ENCODE assay signal across 8 mouse cellular contexts in genomic region chr8:84799136-84799931, GRCm38 (mm10). TPM values are rescaled to one million over a fixed set of nuclear protein-coding genes. Genes with fewer than 3 reads are reported as not detected.
DNase-seq lines count a peak whose midpoint lies in the region; ATAC-seq and TF ChIP-seq lines count a peak whose summit lies in the region.

No protein-coding gene starts in this region.

- peak; percentile 76 to 91 for DNase-seq in adrenal gland, adult (ENCODE audit: inconsistent age in 2 of 2, low spot score in 1 of 2)
- DNase-seq in adrenal gland, postnatal 4 days (ENCODE audit: low spot score in 2 of 2): no peak
- no peak for DNase-seq in ES-E14 (ENCODE audit: low read depth, low spot score)
- DNase-seq in cerebellum, postnatal 25 days: peak; percentile 81 to 82
- DNase-seq in heart, embryonic 10.5 days (ENCODE audit: low spot score): peak; percentile 76
- peak; percentile 66 for DNase-seq in lung, postnatal 14 days
- peak; percentile 73 to 75 for DNase-seq in spleen, postnatal 10 days (ENCODE audit: low spot score in 2 of 2)

- peaks cover 95% of the 10 kb centered on the region for H3K27me3 ChIP-seq in heart, embryonic 10.5 days (ENCODE audit: insufficient read depth, poor library complexity, severe bottlenecking)
- peaks cover 94% of the 10 kb centered on the region for H3K27me3 ChIP-seq in kidney, embryonic 15.5 days

- no peaks in the 10 kb centered on the region for H3K4me1 ChIP-seq in ES-E14 (ENCODE audit: control insufficient read depth in 2 of 2, insufficient read depth in 2 of 2, low read length in 2 of 2, poor library complexity in 1 of 2)
- peaks cover 13% of the 10 kb centered on the region; the same call in 1 of the 2 replicates for H3K4me1 ChIP-seq in heart, embryonic 10.5 days
- peaks cover 34% of the 10 kb centered on the region for H3K4me1 ChIP-seq in kidney, embryonic 15.5 days

- peak overlapping the region; percentile 60 to 79 for H3K4me3 ChIP-seq in ES-E14 (ENCODE audit: insufficient read depth in 1 of 2, low read depth in 1 of 2, low read length in 2 of 2, poor library complexity in 1 of 2, severe bottlenecking in 1 of 2)
- H3K4me3 ChIP-seq in heart, embryonic 10.5 days: peak overlapping the region; percentile 69
- H3K4me3 ChIP-seq in kidney, embryonic 15.5 days (replicated peaks): peak overlapping the region; percentile 72

- peak overlapping the region; percentile 91 for H3K4me2 ChIP-seq in kidney, embryonic 15.5 days

- WGBS in heart, embryonic 10.5 days: under 1% methylated on average over 97 of the region's 108 CpGs
- under 1% methylated on average over 99 of the region's 108 CpGs for WGBS in kidney, embryonic 15.5 days

- no peaks in the 10 kb centered on the region for H3K9me3 ChIP-seq in ES-E14 (ENCODE audit: control insufficient read depth, insufficient read depth, low read depth, low read length)
- H3K9me3 ChIP-seq in heart, embryonic 10.5 days: no peaks in the 10 kb centered on the region
- H3K9me3 ChIP-seq in kidney, embryonic 15.5 days (replicated peaks): no peaks in the 10 kb centered on the region

- H3K9ac ChIP-seq in ES-E14 (ENCODE audit: insufficient read depth, low read depth, low read length, poor library complexity, severe bottlenecking): peak overlapping the region; percentile 69
- peak overlapping the region; percentile 88 for H3K9ac ChIP-seq in kidney, embryonic 15.5 days

- H3K27ac ChIP-seq in ES-E14 (ENCODE audit: insufficient read depth, low read depth, low read length, poor library complexity, severe bottlenecking): no peak overlapping the region
- peak overlapping the region; percentile 79 for H3K27ac ChIP-seq in heart, embryonic 10.5 days
- peak overlapping the region; percentile 67 for H3K27ac ChIP-seq in kidney, embryonic 15.5 days

- ATAC-seq in kidney, embryonic 15.5 days (replicated peaks; ENCODE audit: low FRiP score): 0 out of 2 replicates have a peak, but pooled peaks have one; percentile 11

- H3K36me3 ChIP-seq in ES-E14 (ENCODE audit: control insufficient read depth, insufficient read depth, low read length, poor library complexity, severe bottlenecking): no peaks in the 10 kb centered on the region
- no peaks in the 10 kb centered on the region; the same call in 1 of the 2 replicates for H3K36me3 ChIP-seq in heart, embryonic 10.5 days
- no peaks in the 10 kb centered on the region for H3K36me3 ChIP-seq in kidney, embryonic 15.5 days

- in situ Hi-C loops in ES-E14 (cut with MboI; ENCODE audit: low sequenced_read_pairs in 2 of 2, unreplicated experiment in 2 of 2): no loop called here

TF ChIP-seq in ES-E14, 5 proteins besides CTCF, POLR2A, EP300 and RAD21:
- TF ChIP-seq ZNF384 (IDR thresholded peaks at IDR 0.05; ENCODE audit: low read depth, low read length): no peak
- no peak for TF ChIP-seq MAFK (IDR thresholded peaks at IDR 0.05; ENCODE audit: insufficient read depth, low read depth, low read length)
- no peak for TF ChIP-seq ZC3H11A (IDR thresholded peaks at IDR 0.05; ENCODE audit: borderline replicate concordance, low read depth, low read length)
- TF ChIP-seq HCFC1 (IDR thresholded peaks at IDR 0.05; ENCODE audit: borderline replicate concordance, insufficient read depth, low read length): no peak
- no peak for TF ChIP-seq CHD2 (IDR thresholded peaks at IDR 0.05; ENCODE audit: low read depth, low read length)

RNA-seq across cellular contexts. Expression of gene Nfix, which starts 0.8 kb away (rescaled TPM):
- total RNA-seq in adrenal gland, postnatal 4 days (2021): 100 to 1,000 TPM; 134 to 137 TPM
- total RNA-seq in ES-E14 (2012; rRNA removed): 0.58 and 0.89 TPM in 2 replicates
- 0.87 and 2.1 TPM in 2 replicates for polyA plus RNA-seq in heart, embryonic 10.5 days (2016; fragmentation: Nextera tagmentation; extraction: Ambion mirVana)
- polyA plus RNA-seq in kidney, embryonic 15.5 days (2015; fragmentation: Nextera tagmentation; extraction: Ambion mirVana): 14.2 and 15.5 TPM in 2 replicates

RNA-seq across cellular contexts. Expression of gene Dand5, which starts 23.3 kb away (rescaled TPM):
- total RNA-seq in adrenal gland, postnatal 4 days (2021): 1 to 10 TPM; 5.7 to 6.7 TPM
- 1.0 and 1.4 TPM in 2 replicates for total RNA-seq in ES-E14 (2012; rRNA removed)
- polyA plus RNA-seq in heart, embryonic 10.5 days (2016; fragmentation: Nextera tagmentation; extraction: Ambion mirVana): 5.3 TPM in 2 replicates
- 6.3 and 7.0 TPM in 2 replicates for polyA plus RNA-seq in kidney, embryonic 15.5 days (2015; fragmentation: Nextera tagmentation; extraction: Ambion mirVana)

RNA-seq across cellular contexts. Expression of gene Gadd45gip1, which starts 32.0 kb away (rescaled TPM):
- 10 to 100 TPM; 46.9 to 48.0 TPM for total RNA-seq in adrenal gland, postnatal 4 days (2021)
- 24.7 and 30.8 TPM in 2 replicates for total RNA-seq in ES-E14 (2012; rRNA removed)
- 57.3 and 60.5 TPM in 2 replicates for polyA plus RNA-seq in heart, embryonic 10.5 days (2016; fragmentation: Nextera tagmentation; extraction: Ambion mirVana)
- 52.6 and 53.0 TPM in 2 replicates for polyA plus RNA-seq in kidney, embryonic 15.5 days (2015; fragmentation: Nextera tagmentation; extraction: Ambion mirVana)

RNA-seq across cellular contexts. Expression of gene Rad23a, which starts 41.1 kb away (rescaled TPM):
- 10 to 100 TPM; 86.4 to 93.8 TPM for total RNA-seq in adrenal gland, postnatal 4 days (2021)
- total RNA-seq in ES-E14 (2012; rRNA removed): 76.7 and 76.8 TPM in 2 replicates
- 137 and 154 TPM in 2 replicates for polyA plus RNA-seq in heart, embryonic 10.5 days (2016; fragmentation: Nextera tagmentation; extraction: Ambion mirVana)
- 112 and 122 TPM in 2 replicates for polyA plus RNA-seq in kidney, embryonic 15.5 days (2015; fragmentation: Nextera tagmentation; extraction: Ambion mirVana)

RNA-seq across cellular contexts. Expression of gene Calr, which starts 47.4 kb away (rescaled TPM):
- total RNA-seq in adrenal gland, postnatal 4 days (2021): 100 to 1,000 TPM; 480 to 531 TPM
- 1,121 and 1,357 TPM in 2 replicates for total RNA-seq in ES-E14 (2012; rRNA removed)
- 881 and 1,047 TPM in 2 replicates for polyA plus RNA-seq in heart, embryonic 10.5 days (2016; fragmentation: Nextera tagmentation; extraction: Ambion mirVana)
- polyA plus RNA-seq in kidney, embryonic 15.5 days (2015; fragmentation: Nextera tagmentation; extraction: Ambion mirVana): 1,039 and 1,041 TPM in 2 replicates

Comparison
In these comparisons a context has a peak if more than half of its experiments do, and no peak if none do; other contexts are left out.
1. DNase-seq: peak in adrenal gland, adult (2 of 2), cerebellum, postnatal 25 days (2 of 2), heart, embryonic 10.5 days (single experiment), lung, postnatal 14 days (single experiment) and spleen, postnatal 10 days (2 of 2); none in adrenal gland, postnatal 4 days (0 of 2) and ES-E14 (single experiment).
2. RNA of gene Nfix, which starts 0.8 kb away (total RNA-seq): 134 to 137 TPM in adrenal gland, postnatal 4 days; 0.58 to 0.89 TPM in ES-E14; every median in the first group is over 10 times any median in the second.
3. Peak in every context shown above with its lines, with median percentiles within 50 percentile points of each other: H3K4me3 ChIP-seq.